Mouse (Mus musculus): Measurements from ENCODE around the gene Nkx1-2. TPM values are rescaled to one million over a fixed set of nuclear protein-coding genes. Genes with fewer than 3 reads are reported as not detected.

The Nkx1-2 gene
- polyA plus RNA-seq, 1 experiment from 2014 or later: not detected

- H3K4me1 ChIP-seq (replicated peaks): peaks cover 6% of the 10 kb centered on the region
- 0 out of 2 replicates have a peak, but pooled peaks cover 5% of the 10 kb centered on the region for H3K27me3 ChIP-seq
- H3K27ac ChIP-seq: no peak overlapping the region
- no peaks in the 10 kb centered on the region for H3K9me3 ChIP-seq (replicated peaks)
- no peak overlapping the region for H3K4me3 ChIP-seq
- H3K36me3 ChIP-seq: no peaks in the 10 kb centered on the region
- no peak overlapping the region for H3K4me2 ChIP-seq
- ATAC-seq (replicated peaks; ENCODE audit: insufficient number of reproducible peaks, insufficient read depth, low FRiP score, low read depth): no peak
- no peak overlapping the region for H3K9ac ChIP-seq
- WGBS: 64% methylated on average over 6 of the region's 6 CpGs
These were observed 18.9 kb downstream of the Nkx1-2 start for GRCm38 (mm10) chr7:132580511-132580910.

GRCm38 (mm10) chr7:132576891-132577290, 22.5 kb downstream of the Nkx1-2 start:
- H3K27ac ChIP-seq: peak overlapping the region; percentile 99
- H3K4me1 ChIP-seq (replicated peaks): peaks cover 31% of the 10 kb centered on the region
- ATAC-seq (replicated peaks; ENCODE audit: insufficient number of reproducible peaks, insufficient read depth, low FRiP score, low read depth): no peak
- H3K27me3 ChIP-seq: 0 out of 2 replicates have a peak, but pooled peaks cover 5% of the 10 kb centered on the region
- H3K36me3 ChIP-seq: no peaks in the 10 kb centered on the region
- 49% methylated on average over 4 of the region's 4 CpGs for WGBS
- peak overlapping the region; percentile 81 for H3K4me2 ChIP-seq
- H3K9ac ChIP-seq: peak overlapping the region; percentile 88; the same call in 1 of the 2 replicates
- peak overlapping the region; percentile 92 for H3K4me3 ChIP-seq
- H3K9me3 ChIP-seq (replicated peaks): no peaks in the 10 kb centered on the region

GRCm38 (mm10) chr7:132576116-132576650, 23.3 kb downstream of the Nkx1-2 start, which contains the start of gene Oat:
Oat (minus strand) TSS chr7:132576398.
- peak within 1 kb of the TSS; percentile 99 for H3K27ac ChIP-seq
- H3K9ac ChIP-seq: peak within 1 kb of the TSS; percentile 88
- WGBS: under 1% methylated on average over 49 of the region's 49 CpGs
- no peaks in the 10 kb centered on the region for H3K9me3 ChIP-seq (replicated peaks)
- peaks cover 38% of the 10 kb centered on the region for H3K4me1 ChIP-seq (replicated peaks)
- H3K27me3 ChIP-seq: 0 out of 2 replicates have a peak, but pooled peaks cover 5% of the 10 kb centered on the region
- ATAC-seq (replicated peaks; ENCODE audit: insufficient number of reproducible peaks, insufficient read depth, low FRiP score, low read depth): peak; percentile 98
- peak within 1 kb of the TSS; percentile 92 for H3K4me3 ChIP-seq
- H3K4me2 ChIP-seq: peak within 1 kb of the TSS; percentile 81
- no peaks in the 10 kb centered on the region for H3K36me3 ChIP-seq

GRCm38 (mm10) chr7:132575623-132576022, 23.8 kb downstream of the Nkx1-2 start:
- H3K27ac ChIP-seq: peak overlapping the region; percentile 99
- peaks cover 43% of the 10 kb centered on the region for H3K4me1 ChIP-seq (replicated peaks)
- H3K9ac ChIP-seq: peak overlapping the region; percentile 88
- 0 out of 2 replicates have a peak, but pooled peaks cover under 1% of the 10 kb centered on the region for H3K27me3 ChIP-seq
- no peaks in the 10 kb centered on the region for H3K36me3 ChIP-seq
- ATAC-seq (replicated peaks; ENCODE audit: insufficient number of reproducible peaks, insufficient read depth, low FRiP score, low read depth): peak; percentile 83
- under 1% methylated on average over 13 of the region's 13 CpGs for WGBS
- peak overlapping the region; percentile 81 for H3K4me2 ChIP-seq
- peak overlapping the region; percentile 92 for H3K4me3 ChIP-seq
- H3K9me3 ChIP-seq (replicated peaks): no peaks in the 10 kb centered on the region

- Histone ChIP-seq H3K9ac (no peak overlapping the region), H3K4me1 (replicated peaks) (peaks cover 53% of the 10 kb centered on the region), H3K27ac (no peak overlapping the region)
These were observed 24.8 kb downstream of the Nkx1-2 start for GRCm38 (mm10) chr7:132574646-132575045.

GRCm38 (mm10) chr7:132573205-132573604, 26.2 kb downstream of the Nkx1-2 start:
- Histone ChIP-seq H3K9me3 (replicated peaks) (no peaks in the 10 kb centered on the region), H3K27ac (peak overlapping the region; percentile 10; the same call in 1 of the 2 replicates), H3K36me3 (peaks cover 6% of the 10 kb centered on the region; the same call in 1 of the 2 replicates), H3K9ac (no peak overlapping the region), H3K4me1 (replicated peaks) (peaks cover 58% of the 10 kb centered on the region), H3K27me3 (no peaks in the 10 kb centered on the region), H3K4me2 (peak overlapping the region; percentile 2; the same call in 1 of the 2 replicates), H3K4me3 (no peak overlapping the region)
- 71% methylated on average over 6 of the region's 6 CpGs for WGBS
- ATAC-seq (replicated peaks; ENCODE audit: insufficient number of reproducible peaks, insufficient read depth, low FRiP score, low read depth): no peak

More at GRCm38 (mm10) chr7:132574646-132575045, 24.8 kb downstream of the Nkx1-2 start:
- Histone ChIP-seq H3K27me3 (no peaks in the 10 kb centered on the region), H3K4me2 (peak overlapping the region; percentile 1; the same call in 1 of the 2 replicates), H3K4me3 (no peak overlapping the region), H3K9me3 (replicated peaks) (no peaks in the 10 kb centered on the region), H3K36me3 (no peaks in the 10 kb centered on the region)
- WGBS: 85% methylated on average over 5 of the region's 5 CpGs
- ATAC-seq (replicated peaks; ENCODE audit: insufficient number of reproducible peaks, insufficient read depth, low FRiP score, low read depth): no peak

- 61% methylated on average over 3 of the region's 3 CpGs for WGBS
- H3K4me2 ChIP-seq: no peak overlapping the region
These were observed 26.7 kb downstream of the Nkx1-2 start for GRCm38 (mm10) chr7:132572738-132573137.

GRCm38 (mm10) chr7:132571481-132571880, 28.0 kb downstream of the Nkx1-2 start:
- peak overlapping the region; percentile 38 for H3K27ac ChIP-seq
- WGBS: 46% methylated on average over 8 of the region's 8 CpGs
- peak overlapping the region; percentile 21; the same call in 1 of the 2 replicates for H3K4me2 ChIP-seq

More at GRCm38 (mm10) chr7:132572738-132573137, 26.7 kb downstream of the Nkx1-2 start:
- Histone ChIP-seq H3K27me3 (no peaks in the 10 kb centered on the region), H3K4me3 (no peak overlapping the region), H3K4me1 (replicated peaks) (peaks cover 58% of the 10 kb centered on the region), H3K9ac (no peak overlapping the region), H3K27ac (peak overlapping the region; percentile 10; the same call in 1 of the 2 replicates), H3K36me3 (peaks cover 6% of the 10 kb centered on the region; the same call in 1 of the 2 replicates), H3K9me3 (replicated peaks) (no peaks in the 10 kb centered on the region)
- ATAC-seq (replicated peaks; ENCODE audit: insufficient number of reproducible peaks, insufficient read depth, low FRiP score, low read depth): no peak

GRCm38 (mm10) chr7:132570071-132570470, 29.4 kb downstream of the Nkx1-2 start:
- 38% methylated on average over 5 of the region's 5 CpGs for WGBS

More at GRCm38 (mm10) chr7:132571481-132571880, 28.0 kb downstream of the Nkx1-2 start:
- Histone ChIP-seq H3K4me3 (no peak overlapping the region), H3K27me3 (no peaks in the 10 kb centered on the region), H3K4me1 (replicated peaks) (peaks cover 55% of the 10 kb centered on the region), H3K9ac (peak overlapping the region; percentile 25; the same call in 1 of the 2 replicates), H3K9me3 (replicated peaks) (no peaks in the 10 kb centered on the region), H3K36me3 (peaks cover 16% of the 10 kb centered on the region; the same call in 1 of the 2 replicates)
- no peak for ATAC-seq (replicated peaks; ENCODE audit: insufficient number of reproducible peaks, insufficient read depth, low FRiP score, low read depth)

GRCm38 (mm10) chr7:132568817-132569216, 30.6 kb downstream of the Nkx1-2 start:
- Histone ChIP-seq H3K27me3 (no peaks in the 10 kb centered on the region), H3K4me3 (no peak overlapping the region), H3K4me2 (no peak overlapping the region), H3K9ac (no peak overlapping the region), H3K27ac (no peak overlapping the region), H3K9me3 (replicated peaks) (no peaks in the 10 kb centered on the region), H3K4me1 (replicated peaks) (peaks cover 44% of the 10 kb centered on the region), H3K36me3 (peaks cover 35% of the 10 kb centered on the region)
- 87% methylated on average over 6 of the region's 6 CpGs for WGBS
- no peak for ATAC-seq (replicated peaks; ENCODE audit: insufficient number of reproducible peaks, insufficient read depth, low FRiP score, low read depth)

More at GRCm38 (mm10) chr7:132570071-132570470, 29.4 kb downstream of the Nkx1-2 start:
- Histone ChIP-seq H3K4me3 (no peak overlapping the region), H3K9ac (no peak overlapping the region), H3K27ac (peak overlapping the region; percentile 68), H3K4me1 (replicated peaks) (peaks cover 51% of the 10 kb centered on the region), H3K9me3 (replicated peaks) (no peaks in the 10 kb centered on the region), H3K4me2 (peak overlapping the region; percentile 10; the same call in 1 of the 2 replicates), H3K36me3 (peaks cover 23% of the 10 kb centered on the region), H3K27me3 (no peaks in the 10 kb centered on the region)
- ATAC-seq (replicated peaks; ENCODE audit: insufficient number of reproducible peaks, insufficient read depth, low FRiP score, low read depth): peak; percentile 79

GRCm38 (mm10) chr7:132565831-132566230, 33.6 kb downstream of the Nkx1-2 start:
- Histone ChIP-seq H3K9ac (no peak overlapping the region), H3K27me3 (no peaks in the 10 kb centered on the region), H3K36me3 (peaks cover 65% of the 10 kb centered on the region), H3K9me3 (replicated peaks) (no peaks in the 10 kb centered on the region), H3K4me2 (no peak overlapping the region), H3K27ac (no peak overlapping the region), H3K4me3 (no peak overlapping the region), H3K4me1 (replicated peaks) (peaks cover 20% of the 10 kb centered on the region)
- no peak for ATAC-seq (replicated peaks; ENCODE audit: insufficient number of reproducible peaks, insufficient read depth, low FRiP score, low read depth)
- WGBS: 19% methylated on average over 1 of the region's 1 CpGs

Data from heart, embryonic 15.5 days (tissue).